Mouse (Mus musculus) testis, postnatal 14 days (tissue): ENCODE measurements at regions not wholly inside any gene's neighbourhood (a gene's known extent, or its start where the extent isn't known, plus 50 kb on each side); places are given as distances from the start of the nearest gene placed in this dataset.
"Not testable (repeated sequence)": the region's sequence is repeated elsewhere in the genome, so short reads cannot be mapped to it uniquely, and the experiment has no call there.

Experiments used
- DNase-seq: peaks from one replicate; pipeline ENCODE4 v3.0.0; 2021; ENCODE audit warnings: low spot score

- no peak for DNase-seq
Measured at GRCm38 (mm10) chr14:59075845-59076745, 66.6 kb downstream of the 1700129C05Rik start.

- no peak for DNase-seq
Measured at GRCm38 (mm10) chr14:59072323-59073039, 70.2 kb downstream of the 1700129C05Rik start.

GRCm38 (mm10) chr14:59070056-59070455 lies 72.6 kb downstream of the 1700129C05Rik start:
- DNase-seq = no peak

- no peak for DNase-seq
Measured at GRCm38 (mm10) chr14:59066456-59067220, 76.1 kb downstream of the 1700129C05Rik start.

GRCm38 (mm10) chr14:59063221-59063620 lies 79.5 kb downstream of the 1700129C05Rik start:
- no peak for DNase-seq

GRCm38 (mm10) chr14:59056832-59057231 lies 85.9 kb downstream of the 1700129C05Rik start:
- no peak for DNase-seq

- no peak for DNase-seq
Measured at GRCm38 (mm10) chr14:59055283-59055682, 87.4 kb downstream of the 1700129C05Rik start.

GRCm38 (mm10) chr14:59052421-59052820 lies 90.3 kb downstream of the 1700129C05Rik start:
- no peak for DNase-seq

GRCm38 (mm10) chr14:59051478-59051879 lies 91.2 kb downstream of the 1700129C05Rik start:
- DNase-seq = no peak

GRCm38 (mm10) chr14:59045687-59046086 lies 97.0 kb downstream of the 1700129C05Rik start:
- no peak for DNase-seq

GRCm38 (mm10) chr14:59045235-59045634 lies 97.5 kb downstream of the 1700129C05Rik start:
- DNase-seq = no peak

GRCm38 (mm10) chr14:59042152-59042551 lies 100.5 kb downstream of the 1700129C05Rik start:
- no peak for DNase-seq

- DNase-seq = not testable (repeated sequence)
Measured at GRCm38 (mm10) chr14:59025757-59026156, 116.9 kb downstream of the 1700129C05Rik start.

GRCm38 (mm10) chr14:59009534-59009933 lies 133.2 kb downstream of the 1700129C05Rik start:
- no peak for DNase-seq

GRCm38 (mm10) chr14:58999106-58999778 lies 143.5 kb downstream of the 1700129C05Rik start:
- no peak for DNase-seq

GRCm38 (mm10) chr14:58994994-58995393 lies 147.7 kb downstream of the 1700129C05Rik start:
- DNase-seq = no peak

- DNase-seq = no peak
Measured at GRCm38 (mm10) chr14:58989644-58990217, 153.0 kb downstream of the 1700129C05Rik start.

GRCm38 (mm10) chr14:58987688-58988087 lies 155.0 kb downstream of the 1700129C05Rik start:
- no peak for DNase-seq

- no peak for DNase-seq
Measured at GRCm38 (mm10) chr14:58985838-58986237, 156.9 kb downstream of the 1700129C05Rik start.

- DNase-seq = no peak
Measured at GRCm38 (mm10) chr14:58976791-58977190, 165.9 kb downstream of the 1700129C05Rik start.

GRCm38 (mm10) chr14:58969248-58969647 lies 173.4 kb downstream of the 1700129C05Rik start:
- no peak for DNase-seq
